Mouse (Mus musculus) E14TG2a.4 (cell line): ENCODE measurements around the gene Dab1.

ENCODE experiments used
- H3K27me3 ChIP-seq: 2 replicates; pipeline ENCODE4 v1.6.1; 2014; ENCODE audit warnings: low read length, control low read depth; ENCODE audit not compliant: insufficient read depth
- H3K36me3 ChIP-seq: 2 replicates; pipeline ENCODE4 v1.6.1; 2014; ENCODE audit warnings: low read length, control low read depth; ENCODE audit not compliant: insufficient read depth
- H3K4me1 ChIP-seq: replicated peaks from 2 replicates; pipeline ENCODE4 v1.6.1; 2014; ENCODE audit warnings: low read depth, low read length, control low read depth
- H3K4me3 ChIP-seq: replicated peaks from 2 replicates; pipeline ENCODE4 v1.5.1; 2014; ENCODE audit warnings: mild to moderate bottlenecking, low read length
- H3K9me3 ChIP-seq: 2 replicates; pipeline ENCODE4 v1.6.1; 2014; ENCODE audit warnings: low read length, control low read depth
- CTCF ChIP-seq: conservative IDR thresholded peaks from 2 replicates; pipeline ENCODE4 v1.5.1; 2014; ENCODE audit warnings: low read length
- NANOG ChIP-seq: IDR thresholded peaks from 2 replicates; pipeline ENCODE4 v1.6.1; 2014; ENCODE audit warnings: borderline replicate concordance, low read length, mixed read lengths
- POU5F1 ChIP-seq: IDR thresholded peaks from 2 replicates; pipeline ENCODE4 v1.6.1; 2014; ENCODE audit warnings: low read length, borderline replicate concordance

Gene Dab1

GRCm38 (mm10) chr4:104073920-104074459 lies 454.8 kb downstream of the Dab1 start:
- H3K27me3 ChIP-seq: no peaks in the 10 kb centered on the region
- H3K36me3 ChIP-seq: no peaks in the 10 kb centered on the region
- no peak overlapping the region for H3K4me3 ChIP-seq
- no peak for TF ChIP-seq POU5F1
- TF ChIP-seq CTCF: no peak
- no peak for TF ChIP-seq NANOG
- no peaks in the 10 kb centered on the region for H3K9me3 ChIP-seq
- no peaks in the 10 kb centered on the region for H3K4me1 ChIP-seq

GRCm38 (mm10) chr4:104077771-104078170 lies 458.6 kb downstream of the Dab1 start:
- H3K27me3 ChIP-seq: no peaks in the 10 kb centered on the region
- peaks cover 5% of the 10 kb centered on the region; the same call in 1 of the 2 replicates for H3K4me1 ChIP-seq
- no peaks in the 10 kb centered on the region for H3K36me3 ChIP-seq
- H3K4me3 ChIP-seq: no peak overlapping the region
- H3K9me3 ChIP-seq: no peaks in the 10 kb centered on the region
- TF ChIP-seq CTCF (no peak), POU5F1 (no peak), NANOG (no peak)

- no peaks in the 10 kb centered on the region for H3K9me3 ChIP-seq
- no peaks in the 10 kb centered on the region for H3K36me3 ChIP-seq
- no peak for TF ChIP-seq NANOG
- no peak for TF ChIP-seq POU5F1
- TF ChIP-seq CTCF: no peak
- H3K27me3 ChIP-seq: no peaks in the 10 kb centered on the region
- no peaks in the 10 kb centered on the region for H3K4me1 ChIP-seq
- no peak overlapping the region for H3K4me3 ChIP-seq
These were observed 487.1 kb downstream of the Dab1 start for GRCm38 (mm10) chr4:104106299-104106698.

GRCm38 (mm10) chr4:104111614-104112013 lies 492.5 kb downstream of the Dab1 start:
- TF ChIP-seq NANOG (no peak), POU5F1 (no peak), CTCF (no peak)
- H3K27me3 ChIP-seq: no peaks in the 10 kb centered on the region
- H3K4me1 ChIP-seq: no peaks in the 10 kb centered on the region
- H3K4me3 ChIP-seq: no peak overlapping the region
- no peaks in the 10 kb centered on the region for H3K36me3 ChIP-seq
- no peaks in the 10 kb centered on the region for H3K9me3 ChIP-seq

DNA sequence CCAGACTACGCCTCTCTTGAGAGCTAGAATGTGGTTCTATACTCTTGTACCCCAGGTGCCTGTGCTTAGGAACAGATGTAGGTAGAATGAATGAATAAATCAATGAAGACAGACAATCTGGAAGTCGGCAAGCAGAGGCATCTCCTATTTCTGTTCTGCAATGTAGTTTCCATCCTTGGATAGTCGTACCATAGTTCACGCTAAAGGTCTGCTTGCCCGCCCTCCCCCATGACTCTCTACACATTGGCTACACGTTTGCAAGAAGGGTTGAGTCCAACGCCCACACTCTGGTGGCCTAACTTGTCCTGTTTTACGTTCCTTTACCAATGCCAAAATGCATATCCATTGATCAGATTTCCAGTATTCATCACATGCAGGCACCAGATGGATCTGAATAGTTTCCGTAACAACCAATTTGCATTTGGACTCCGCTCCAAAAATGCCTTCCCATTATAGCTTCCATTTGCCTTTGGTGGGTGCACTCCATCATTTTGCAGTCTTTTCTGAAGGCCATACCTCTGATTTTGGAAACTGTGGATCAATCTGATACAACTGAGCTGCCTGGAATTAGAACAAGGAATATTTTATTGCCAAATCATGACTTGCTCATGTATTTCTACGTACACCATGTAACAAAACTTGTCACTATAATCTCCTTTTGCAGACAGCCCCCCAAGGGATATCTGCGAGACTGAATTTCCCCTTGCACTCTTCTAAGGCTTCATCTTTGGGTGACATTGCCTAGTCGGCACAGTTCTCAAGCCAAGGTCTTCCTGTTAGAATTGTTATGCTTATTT lies 494.2 kb downstream of the Dab1 start:
- Histone ChIP-seq H3K4me3 (no peak overlapping the region), H3K4me1 (no peaks in the 10 kb centered on the region)

DNA sequence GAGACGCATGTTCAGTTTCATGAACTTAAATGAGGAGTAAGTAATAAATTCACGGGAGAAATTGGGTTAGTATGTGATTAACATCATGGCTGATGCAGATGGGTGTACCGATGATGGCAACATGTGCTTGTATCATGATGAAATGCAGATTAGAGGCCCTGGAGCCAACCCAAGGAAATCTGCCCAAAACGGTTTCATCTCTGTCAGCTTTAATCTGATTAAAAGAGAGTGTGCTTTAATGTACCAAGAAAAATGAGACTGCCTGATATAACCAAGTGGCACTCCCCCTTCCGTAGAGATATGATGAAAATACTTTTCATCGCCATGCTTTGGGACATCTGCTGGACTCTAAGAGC lies 494.8 kb downstream of the Dab1 start:
- Histone ChIP-seq H3K36me3 (no peaks in the 10 kb centered on the region), H3K4me3 (no peak overlapping the region), H3K9me3 (no peaks in the 10 kb centered on the region), H3K4me1 (no peaks in the 10 kb centered on the region), H3K27me3 (no peaks in the 10 kb centered on the region)
- no peak for TF ChIP-seq NANOG
- no peak for TF ChIP-seq CTCF
- no peak for TF ChIP-seq POU5F1

More for the DNA sequence above, 494.2 kb downstream of the Dab1 start:
- Histone ChIP-seq H3K9me3 (no peaks in the 10 kb centered on the region), H3K27me3 (no peaks in the 10 kb centered on the region), H3K36me3 (no peaks in the 10 kb centered on the region)
- TF ChIP-seq NANOG (no peak), POU5F1 (no peak), CTCF (no peak)

DNA sequence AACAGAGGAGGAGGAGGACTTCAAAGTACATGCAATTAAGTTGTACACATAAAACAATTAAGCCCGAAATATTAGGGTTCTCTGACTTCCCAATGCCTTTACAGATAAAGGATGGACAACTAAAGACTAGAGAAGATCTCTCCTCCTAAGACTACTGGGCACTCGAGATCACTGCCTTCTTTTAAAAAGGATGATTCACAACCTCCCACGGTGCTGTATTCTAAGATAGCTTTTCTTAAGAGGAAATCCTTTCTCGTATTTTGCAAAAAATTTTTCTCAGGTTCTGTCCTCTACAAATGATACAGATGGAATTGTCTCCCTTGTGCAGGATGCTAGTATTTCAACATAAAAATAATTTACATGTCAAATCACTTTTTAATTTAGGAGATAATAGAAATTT lies 500.9 kb downstream of the Dab1 start:
- TF ChIP-seq CTCF (no peak), NANOG (no peak), POU5F1 (no peak)
- Histone ChIP-seq H3K27me3 (no peaks in the 10 kb centered on the region), H3K9me3 (no peaks in the 10 kb centered on the region), H3K4me3 (no peak overlapping the region), H3K4me1 (no peaks in the 10 kb centered on the region), H3K36me3 (no peaks in the 10 kb centered on the region)

DNA sequence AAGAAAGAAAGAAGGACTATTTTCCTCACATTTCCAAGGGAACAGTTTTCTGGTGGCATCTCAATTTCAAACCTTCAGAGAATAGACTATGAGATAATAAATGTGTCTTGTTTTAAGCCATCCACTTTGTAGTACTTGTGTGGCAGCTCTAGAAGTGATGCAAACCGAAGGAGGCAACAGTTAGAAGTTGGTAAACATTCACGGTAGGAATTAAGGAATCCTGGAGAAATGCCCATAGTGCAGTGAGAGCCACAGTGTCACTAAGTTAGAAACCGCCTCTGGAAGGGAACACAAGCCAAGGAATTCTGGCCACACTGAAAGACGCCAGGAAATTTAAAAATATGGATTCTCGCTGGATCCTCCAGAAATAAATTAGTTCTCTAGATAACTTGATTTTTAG lies 502.8 kb downstream of the Dab1 start:
- Histone ChIP-seq H3K9me3 (no peaks in the 10 kb centered on the region), H3K4me3 (no peak overlapping the region), H3K4me1 (no peaks in the 10 kb centered on the region), H3K27me3 (no peaks in the 10 kb centered on the region), H3K36me3 (no peaks in the 10 kb centered on the region)
- no peak for TF ChIP-seq POU5F1
- TF ChIP-seq NANOG: no peak
- no peak for TF ChIP-seq CTCF

GRCm38 (mm10) chr4:104122364-104122763 lies 503.2 kb downstream of the Dab1 start:
- TF ChIP-seq NANOG (no peak), POU5F1 (no peak), CTCF (no peak)
- H3K4me3 ChIP-seq: no peak overlapping the region
- H3K4me1 ChIP-seq: no peaks in the 10 kb centered on the region
- no peaks in the 10 kb centered on the region for H3K9me3 ChIP-seq
- H3K27me3 ChIP-seq: no peaks in the 10 kb centered on the region
- no peaks in the 10 kb centered on the region for H3K36me3 ChIP-seq
